Mouse (Mus musculus) lung, embryonic 15.5 days (tissue): ENCODE data around the gene Gtf3c6. TPM values are rescaled to one million over a fixed set of nuclear protein-coding genes. Genes with fewer than 3 reads are reported as not detected.
A peak's percentile ranks its signal among the peaks of the same experiment; 100 is the strongest.

ENCODE experiments used
- ATAC-seq: fragments of 200-750 bp; cut with Nextera tagmentation; 2 replicates; pipeline ENCODE4 v1.8.0; 2017; ENCODE audit warnings: moderate number of reproducible peaks, borderline replicate concordance; ENCODE audit not compliant: low FRiP score, low TSS enrichment; ENCODE audit errors: extremely low read depth
- H3K27ac ChIP-seq: fragments of 300-500 bp; sonication (generic); 2 replicates; pipeline ENCODE4 v1.5.1; 2015; ENCODE audit warnings: moderate library complexity, mild to moderate bottlenecking, inconsistent platforms
- H3K27me3 ChIP-seq: fragments of 300-500 bp; sonication (generic); 2 replicates; pipeline ENCODE4 v1.6.1; 2015; ENCODE audit warnings: inconsistent platforms
- H3K36me3 ChIP-seq: fragments of 300-500 bp; sonication (generic); 2 replicates; pipeline ENCODE4 v1.6.1; 2015; ENCODE audit warnings: inconsistent platforms
- H3K4me1 ChIP-seq: fragments of 300-500 bp; sonication (generic); 2 replicates; pipeline ENCODE4 v1.6.1; 2015; ENCODE audit warnings: inconsistent platforms
- H3K4me2 ChIP-seq: fragments of 300-500 bp; sonication (generic); 2 replicates; pipeline ENCODE4 v1.6.1; 2015; ENCODE audit warnings: inconsistent platforms, mild to moderate bottlenecking, moderate library complexity
- H3K4me3 ChIP-seq: fragments of 300-500 bp; sonication (generic); 2 replicates; pipeline ENCODE4 v1.5.1; 2015; ENCODE audit warnings: mild to moderate bottlenecking, inconsistent platforms
- H3K9ac ChIP-seq: fragments of 300-500 bp; sonication (generic); 2 replicates; pipeline ENCODE4 v1.6.1; 2015; ENCODE audit warnings: inconsistent platforms
- H3K9me3 ChIP-seq: fragments of 300-500 bp; sonication (generic); 2 replicates; pipeline ENCODE4 v1.6.1; 2016; ENCODE audit warnings: inconsistent platforms
- WGBS: fragments of 180-500 bp; shearing (Covaris S2); methylation state at CpG from one replicate; pipeline ENCODE4 v1.1.7; 2015; 5-methylcytosine and 5-hydroxymethylcytosine counted together
- polyA plus RNA-seq: library from polyadenylated mRNA; unstranded; fragments of >200 nt; fragmentation: Nextera tagmentation; extraction: Ambion mirVana; gene quantifications from 2 replicates; pipeline ENCODE4 v1.2.1, GENCODE M21; 2015

Gtf3c6 gene
- polyA plus RNA-seq, 1 experiment from 2014 or later: 81.5 TPM

DNA sequence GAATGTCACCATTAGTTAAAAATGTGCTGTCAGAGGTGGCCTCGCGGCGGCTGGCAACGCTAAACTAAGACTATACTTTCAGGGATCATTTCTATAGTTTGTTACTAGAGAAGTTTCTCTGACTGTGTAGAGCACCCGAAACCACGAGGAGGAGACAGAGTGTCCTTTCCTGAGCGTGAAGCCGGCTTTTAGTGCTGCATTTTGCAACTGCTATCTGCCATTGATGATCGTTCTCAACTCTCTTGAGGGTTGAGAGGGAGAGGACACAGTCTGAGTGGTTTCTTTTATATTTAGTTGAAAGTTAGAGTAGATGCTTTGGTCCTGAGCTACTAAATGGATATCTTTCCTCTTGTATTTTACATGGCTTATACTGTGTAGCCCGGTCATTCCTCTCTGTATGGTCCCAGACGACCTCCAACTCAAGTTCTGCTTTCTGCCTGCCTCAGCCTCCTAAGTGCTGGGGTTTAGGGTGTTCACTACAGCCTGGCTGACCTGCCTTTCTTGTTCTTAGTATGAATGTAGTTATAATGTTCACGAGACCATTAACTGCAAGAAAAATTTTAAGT is 576 bp upstream of the Gtf3c6 start:
- peak overlapping the region; percentile 92 for H3K27ac ChIP-seq
- under 1% methylated on average over 12 of the region's 12 CpGs for WGBS
- H3K4me3 ChIP-seq: peak overlapping the region; percentile 93
- no peaks in the 10 kb centered on the region for H3K9me3 ChIP-seq
- no peak overlapping the region for H3K9ac ChIP-seq
- peak; percentile 86 for ATAC-seq
- H3K36me3 ChIP-seq: peaks cover 13% of the 10 kb centered on the region
- peaks cover 10% of the 10 kb centered on the region for H3K4me1 ChIP-seq
- H3K27me3 ChIP-seq: no peaks in the 10 kb centered on the region
- peak overlapping the region; percentile 73 for H3K4me2 ChIP-seq

DNA sequence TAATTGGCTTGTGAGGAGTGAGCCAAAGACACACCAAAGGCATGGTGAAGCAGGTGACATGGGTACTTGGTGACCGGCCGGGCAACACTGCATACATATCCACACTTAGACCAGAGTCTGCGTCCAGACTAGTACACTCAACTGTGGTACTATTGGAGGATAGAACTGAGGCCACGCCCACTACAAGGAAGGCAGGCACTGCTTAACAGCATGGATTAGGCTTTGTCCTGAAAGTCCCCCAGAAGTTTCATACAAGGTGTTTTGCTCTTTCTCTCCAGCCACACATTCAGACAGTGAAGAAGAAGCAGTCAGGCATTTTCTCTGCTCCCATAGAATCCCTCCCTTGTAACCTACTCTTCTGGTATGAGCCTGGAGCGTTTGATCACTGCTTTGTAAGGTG is 1.2 kb downstream of the Gtf3c6 start:
- under 1% methylated on average over 5 of the region's 5 CpGs for WGBS
- H3K27ac ChIP-seq: peak overlapping the region; percentile 92
- H3K36me3 ChIP-seq: peaks cover 30% of the 10 kb centered on the region
- H3K4me2 ChIP-seq: peak overlapping the region; percentile 73
- peak overlapping the region; percentile 94 for H3K9ac ChIP-seq
- H3K4me3 ChIP-seq: peak overlapping the region; percentile 93
- ATAC-seq: peak; percentile 72
- H3K27me3 ChIP-seq: no peaks in the 10 kb centered on the region
- H3K4me1 ChIP-seq: peaks cover 10% of the 10 kb centered on the region
- no peaks in the 10 kb centered on the region for H3K9me3 ChIP-seq

DNA sequence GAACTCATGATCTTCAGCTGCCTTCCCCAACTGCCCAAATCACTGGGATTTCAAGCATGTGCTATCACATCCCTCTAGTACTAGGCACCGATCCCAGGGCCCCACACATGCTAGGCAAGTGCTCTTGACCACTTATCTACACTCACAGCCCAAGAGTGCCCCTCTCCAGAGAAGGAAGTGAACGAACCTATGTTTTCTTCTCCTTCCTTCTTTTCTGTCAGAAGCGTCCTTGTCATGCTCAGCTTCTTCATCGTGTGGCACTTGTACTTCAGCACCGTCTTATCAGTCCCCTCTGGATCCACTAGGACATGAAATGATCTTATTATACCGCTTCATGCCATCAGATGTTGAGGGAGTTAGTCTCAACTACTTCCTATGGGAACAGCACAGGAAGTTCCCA is 6.9 kb downstream of the Gtf3c6 start:
- Histone ChIP-seq H3K27me3 (no peaks in the 10 kb centered on the region), H3K9me3 (no peaks in the 10 kb centered on the region), H3K4me2 (no peak overlapping the region), H3K36me3 (peaks cover 66% of the 10 kb centered on the region), H3K9ac (no peak overlapping the region), H3K4me3 (no peak overlapping the region), H3K27ac (no peak overlapping the region), H3K4me1 (peaks cover 5% of the 10 kb centered on the region; the same call in 1 of the 2 replicates)
- no peak for ATAC-seq
- WGBS: 66% methylated on average over 6 of the region's 6 CpGs

DNA sequence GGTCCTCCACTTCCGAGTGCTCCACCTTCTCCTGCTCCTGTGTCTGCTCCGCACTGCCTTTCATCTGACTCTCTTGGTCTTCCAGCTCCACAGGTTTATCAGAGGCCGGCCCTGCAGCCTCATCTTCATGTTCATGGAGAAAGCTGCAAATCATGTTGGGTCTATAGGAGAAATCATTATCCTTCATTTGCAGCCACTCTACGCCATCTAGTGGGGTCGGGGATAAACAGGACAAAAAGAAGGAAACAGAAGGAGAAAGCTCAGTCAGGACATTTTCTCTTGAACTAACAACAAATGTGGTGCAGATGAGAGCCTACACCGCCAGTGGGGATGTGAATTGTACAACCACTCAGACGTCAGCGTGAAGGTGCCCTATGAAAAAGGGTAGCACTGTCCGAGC is 8.3 kb downstream of the Gtf3c6 start:
- Histone ChIP-seq H3K36me3 (peaks cover 62% of the 10 kb centered on the region), H3K4me2 (no peak overlapping the region), H3K27me3 (no peaks in the 10 kb centered on the region), H3K4me1 (peaks cover 9% of the 10 kb centered on the region; the same call in 1 of the 2 replicates), H3K9ac (no peak overlapping the region), H3K9me3 (no peaks in the 10 kb centered on the region), H3K4me3 (no peak overlapping the region), H3K27ac (no peak overlapping the region)
- 85% methylated on average over 9 of the region's 9 CpGs for WGBS
- no peak for ATAC-seq

DNA sequence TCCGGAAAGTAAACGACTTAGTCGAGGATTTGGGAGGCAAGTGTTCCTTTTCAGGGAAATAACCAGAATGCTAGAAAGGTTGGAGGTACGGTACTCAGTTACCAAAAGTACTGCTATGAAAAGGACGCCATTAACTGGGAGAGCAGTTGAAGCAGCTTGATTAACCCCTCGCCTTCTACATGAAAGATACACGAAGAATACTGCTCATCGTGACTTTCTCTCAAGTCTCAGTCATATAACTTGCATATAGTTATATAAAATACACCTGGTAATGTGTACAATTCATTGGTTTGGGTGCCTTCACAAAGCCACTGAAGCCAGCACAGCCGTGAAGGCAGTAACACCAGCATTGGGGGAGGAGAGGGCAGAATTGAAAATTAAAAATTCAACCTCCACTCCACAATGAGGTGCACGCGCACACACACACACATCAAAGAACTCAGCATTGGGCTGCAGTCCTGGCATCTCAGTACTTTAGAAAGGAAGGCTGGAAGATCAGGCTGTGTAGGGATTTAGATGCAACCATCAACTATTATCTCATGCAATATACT is 10.7 kb downstream of the Gtf3c6 start:
- Histone ChIP-seq H3K9ac (peak overlapping the region; percentile 61; the same call in 1 of the 2 replicates), H3K27me3 (no peaks in the 10 kb centered on the region), H3K4me2 (peak overlapping the region; percentile 73), H3K4me3 (peak overlapping the region; percentile 91), H3K36me3 (peaks cover 57% of the 10 kb centered on the region), H3K27ac (peak overlapping the region; percentile 77), H3K4me1 (peaks cover 9% of the 10 kb centered on the region; the same call in 1 of the 2 replicates), H3K9me3 (no peaks in the 10 kb centered on the region)
- WGBS: 31% methylated on average over 11 of the region's 11 CpGs
- ATAC-seq: 0 out of 2 replicates have a peak, but pooled peaks have one; percentile 13

DNA sequence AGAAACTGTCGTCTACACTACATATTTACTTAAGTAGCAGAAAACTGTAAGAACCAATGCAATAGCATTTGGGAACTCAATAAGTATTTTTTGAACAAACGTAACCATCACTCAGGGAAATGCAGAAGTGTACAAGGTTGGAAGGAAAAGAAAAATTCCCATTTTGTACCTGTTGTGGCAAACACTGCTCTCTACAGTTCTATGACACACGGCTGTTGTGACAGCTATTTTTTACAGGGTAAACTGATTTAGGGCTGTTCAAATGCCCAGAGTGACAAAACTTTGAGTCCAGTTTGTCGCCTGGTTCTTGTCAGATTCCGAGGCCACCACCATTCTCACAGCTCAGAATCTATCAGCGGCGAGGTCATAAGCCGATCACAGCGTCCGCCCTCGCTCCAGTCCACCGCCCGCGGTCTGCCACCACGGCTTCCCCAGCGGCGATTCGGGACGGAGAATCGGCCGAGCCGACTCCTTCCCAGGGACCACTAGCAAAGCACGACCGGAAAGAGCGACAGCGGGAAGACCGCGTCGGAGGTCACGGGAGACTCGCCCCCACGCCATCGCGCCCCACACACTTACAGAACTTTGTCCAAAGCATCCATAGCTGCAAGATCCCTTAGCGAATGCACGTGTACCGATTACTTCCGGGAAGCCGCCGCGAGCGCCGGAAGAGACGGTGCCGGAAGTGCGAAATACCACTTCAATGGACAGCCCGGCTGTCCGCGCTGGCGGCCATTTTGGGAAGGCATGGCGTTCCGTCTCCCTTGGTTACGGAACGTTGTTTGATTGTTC is 11.3 kb downstream of the Gtf3c6 start, which contains the start of gene Rpf2:
Gene Rpf2 (minus strand): TSS at position 663 of the 792 bp plus-strand sequence.
- H3K27ac ChIP-seq: peak within 1 kb of the TSS; percentile 77
- no peaks in the 10 kb centered on the region for H3K9me3 ChIP-seq
- H3K36me3 ChIP-seq: peaks cover 56% of the 10 kb centered on the region
- WGBS: under 1% methylated on average over 54 of the region's 54 CpGs
- H3K9ac ChIP-seq: peak within 1 kb of the TSS; percentile 61
- H3K4me2 ChIP-seq: peak within 1 kb of the TSS; percentile 73
- peaks cover 9% of the 10 kb centered on the region; the same call in 1 of the 2 replicates for H3K4me1 ChIP-seq
- no peaks in the 10 kb centered on the region for H3K27me3 ChIP-seq
- peak within 1 kb of the TSS; percentile 91 for H3K4me3 ChIP-seq
- ATAC-seq: peak; percentile 86; the same call in 1 of the 2 replicates

DNA sequence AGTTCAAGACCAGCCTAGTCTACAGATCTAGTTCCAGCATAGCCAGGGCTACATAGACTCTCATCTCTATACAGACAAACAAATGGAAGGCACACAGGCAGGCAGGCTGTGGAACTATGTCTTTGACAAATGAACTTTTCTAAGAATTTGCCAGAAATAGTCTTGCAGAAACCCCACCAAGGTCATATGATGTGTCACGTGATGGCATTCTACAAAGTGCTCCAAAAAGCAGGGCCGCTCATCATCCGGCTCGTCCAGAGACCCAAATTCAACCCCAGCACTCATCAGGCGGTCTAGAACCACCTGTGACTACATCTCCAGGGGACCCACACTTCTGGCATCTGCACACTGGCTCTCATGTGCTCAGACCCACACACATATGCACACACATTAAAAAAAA is 20.1 kb downstream of the Gtf3c6 start:
- H3K9me3 ChIP-seq: no peaks in the 10 kb centered on the region
- H3K36me3 ChIP-seq: peaks cover 42% of the 10 kb centered on the region
- no peak overlapping the region for H3K27ac ChIP-seq
- no peaks in the 10 kb centered on the region for H3K27me3 ChIP-seq
- 95% methylated on average over 5 of the region's 5 CpGs for WGBS
- H3K4me3 ChIP-seq: no peak overlapping the region
- H3K4me2 ChIP-seq: no peak overlapping the region
- ATAC-seq: no peak
- H3K4me1 ChIP-seq: no peaks in the 10 kb centered on the region
- H3K9ac ChIP-seq: no peak overlapping the region

DNA sequence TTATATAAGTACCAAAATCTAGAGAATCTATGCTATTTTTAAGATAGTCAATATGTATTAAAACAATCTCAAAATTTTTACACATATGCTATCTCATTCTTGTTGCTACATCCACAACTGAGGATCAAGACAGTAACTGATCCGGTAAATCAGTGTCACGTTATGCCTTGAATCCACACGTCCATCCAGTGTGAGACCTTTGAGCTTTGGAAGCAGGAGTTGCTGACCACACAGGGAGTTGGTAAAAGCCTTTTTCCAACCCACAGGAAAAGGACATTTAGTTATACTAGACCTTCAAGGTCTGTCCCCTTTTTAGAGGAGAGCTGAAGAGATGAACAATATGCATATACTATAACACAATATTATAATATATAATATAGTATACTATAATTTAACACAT is 24.7 kb downstream of the Gtf3c6 start:
- no peak overlapping the region for H3K9ac ChIP-seq
- H3K9me3 ChIP-seq: no peaks in the 10 kb centered on the region
- peaks cover 55% of the 10 kb centered on the region for H3K36me3 ChIP-seq
- ATAC-seq: no peak
- H3K27ac ChIP-seq: no peak overlapping the region
- no peaks in the 10 kb centered on the region for H3K4me1 ChIP-seq
- no peak overlapping the region for H3K4me3 ChIP-seq
- no peak overlapping the region for H3K4me2 ChIP-seq
- no peaks in the 10 kb centered on the region for H3K27me3 ChIP-seq
- WGBS: 86% methylated on average over 3 of the region's 3 CpGs

DNA sequence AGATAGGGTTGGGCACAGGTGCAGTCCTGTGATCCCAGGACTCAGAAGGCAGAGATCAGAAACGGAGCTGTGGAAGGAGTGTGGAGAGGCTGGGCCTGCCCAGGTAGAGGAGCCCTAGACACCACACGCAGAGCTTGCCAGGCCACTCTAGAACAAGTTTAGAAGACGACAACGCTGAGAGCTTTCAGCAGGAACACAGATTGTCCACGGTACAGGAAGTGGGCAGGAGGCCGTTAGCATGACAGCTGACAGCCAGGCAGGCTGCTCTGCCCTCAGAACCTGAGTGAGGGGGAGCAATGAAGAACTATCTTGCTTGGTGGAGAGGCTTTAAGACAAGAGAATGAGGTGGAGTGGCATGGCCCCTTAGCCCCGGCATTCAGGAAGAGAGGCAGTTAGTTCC is 25.5 kb downstream of the Gtf3c6 start:
- Histone ChIP-seq H3K4me3 (no peak overlapping the region), H3K9me3 (no peaks in the 10 kb centered on the region), H3K27me3 (no peaks in the 10 kb centered on the region), H3K36me3 (peaks cover 61% of the 10 kb centered on the region), H3K27ac (no peak overlapping the region), H3K4me1 (no peaks in the 10 kb centered on the region), H3K4me2 (no peak overlapping the region), H3K9ac (no peak overlapping the region)
- WGBS: 69% methylated on average over 7 of the region's 7 CpGs
- no peak for ATAC-seq

DNA sequence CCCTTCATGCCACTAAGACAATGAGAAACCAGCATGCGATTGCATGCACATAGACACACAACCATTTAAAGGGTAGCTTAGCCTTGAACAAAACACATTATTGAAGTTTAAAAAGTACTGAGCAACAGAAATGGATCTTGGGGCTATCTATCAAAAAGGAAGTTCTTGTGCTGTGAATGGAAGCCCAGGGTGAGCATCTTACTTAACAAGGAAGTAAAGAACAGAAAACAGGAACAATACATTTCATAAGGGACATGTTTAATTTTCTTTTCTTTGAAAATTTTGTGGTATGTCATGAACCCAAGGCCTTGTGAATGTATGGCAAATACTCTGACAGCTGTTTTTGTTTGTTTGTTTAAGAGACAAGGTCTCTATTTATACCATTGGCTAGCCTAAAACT is 28.2 kb downstream of the Gtf3c6 start:
- no peak overlapping the region for H3K27ac ChIP-seq
- H3K4me1 ChIP-seq: no peaks in the 10 kb centered on the region
- H3K9me3 ChIP-seq: no peaks in the 10 kb centered on the region
- H3K36me3 ChIP-seq: peaks cover 66% of the 10 kb centered on the region
- no peaks in the 10 kb centered on the region for H3K27me3 ChIP-seq
- 94% methylated on average over 1 of the region's 1 CpGs for WGBS
- no peak overlapping the region for H3K9ac ChIP-seq
- no peak overlapping the region for H3K4me2 ChIP-seq
- ATAC-seq: no peak
- no peak overlapping the region for H3K4me3 ChIP-seq

DNA sequence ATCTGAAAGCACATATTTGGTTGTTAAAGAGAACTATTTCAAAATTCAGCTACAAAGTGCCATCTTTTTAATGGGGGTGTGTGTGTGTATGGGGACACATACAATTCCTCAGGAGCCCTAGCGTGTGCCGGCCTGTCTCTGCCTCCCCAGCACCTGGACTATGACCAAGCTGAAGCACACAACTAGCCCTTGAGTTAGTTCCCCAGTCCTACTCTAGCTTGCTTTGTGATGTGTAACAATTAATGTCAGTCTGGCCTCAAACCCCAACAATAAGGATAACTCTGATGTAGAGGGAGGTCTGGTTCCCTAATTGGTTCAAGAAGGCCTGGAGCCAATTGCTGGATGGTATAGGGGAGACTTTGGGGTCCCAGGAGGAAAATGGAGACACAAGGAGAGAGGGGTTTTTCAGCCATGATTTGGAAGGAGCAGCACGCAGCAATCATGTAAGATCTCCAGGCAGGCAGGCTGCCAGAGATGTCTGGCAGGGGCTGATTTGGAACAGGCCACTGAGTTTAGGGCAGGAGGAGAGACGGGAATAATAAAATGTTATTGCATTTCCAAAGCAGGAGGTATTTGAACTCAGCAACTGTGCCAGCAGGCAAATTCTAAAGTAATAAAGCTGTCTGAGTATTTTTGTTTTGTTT is 30.1 kb downstream of the Gtf3c6 start:
- no peaks in the 10 kb centered on the region for H3K4me1 ChIP-seq
- no peak overlapping the region for H3K9ac ChIP-seq
- H3K27me3 ChIP-seq: no peaks in the 10 kb centered on the region
- H3K4me2 ChIP-seq: no peak overlapping the region
- H3K36me3 ChIP-seq: peaks cover 70% of the 10 kb centered on the region
- 80% methylated on average over 4 of the region's 4 CpGs for WGBS
- H3K4me3 ChIP-seq: no peak overlapping the region
- no peaks in the 10 kb centered on the region for H3K9me3 ChIP-seq
- ATAC-seq: no peak
- H3K27ac ChIP-seq: no peak overlapping the region
